Mouse (Mus musculus): Measurements from ENCODE around the gene Mettl23. TPM values are rescaled to one million over a fixed set of nuclear protein-coding genes. Genes with fewer than 3 reads are reported as not detected.

Gene Mettl23
- polyA plus RNA-seq, 1 experiment: 34.0 TPM

- TF ChIP-seq REST (IDR thresholded peaks at IDR 0.05; ENCODE audit: insufficient read depth, insufficient read length): no peak
Measured at GRCm38 (mm10) chr11:116881440-116881839, 38.4 kb downstream of the Mettl23 start.

GRCm38 (mm10) chr11:116882446-116882845 lies 39.4 kb downstream of the Mettl23 start:
- peaks cover 8% of the 10 kb centered on the region for H3K27me3 ChIP-seq (ENCODE audit: control insufficient read depth, insufficient read depth, insufficient read length)
- no peak overlapping the region for H3ac ChIP-seq (ENCODE audit: control insufficient read depth, insufficient read length)
- TF ChIP-seq SRF (IDR thresholded peaks at IDR 0.05; ENCODE audit: control insufficient read depth, insufficient read length, low read depth) (no peak), TCF3 (IDR thresholded peaks at IDR 0.05; ENCODE audit: insufficient read length, low read depth) (no peak)
- H3K4me2 ChIP-seq (ENCODE audit: low read depth): no peak overlapping the region
- H3K79me2 ChIP-seq (ENCODE audit: control insufficient read depth, insufficient read depth): no peaks in the 10 kb centered on the region
- H3K36me3 ChIP-seq (ENCODE audit: control insufficient read depth, insufficient read depth): no peaks in the 10 kb centered on the region
- H3K4me3 ChIP-seq: no peak overlapping the region

More at GRCm38 (mm10) chr11:116881440-116881839, 38.4 kb downstream of the Mettl23 start:
- H3K4me3 ChIP-seq: no peak overlapping the region
- no peaks in the 10 kb centered on the region for H3K27me3 ChIP-seq (ENCODE audit: control insufficient read depth, insufficient read depth, insufficient read length)
- no peaks in the 10 kb centered on the region for H3K36me3 ChIP-seq (ENCODE audit: control insufficient read depth, insufficient read depth)
- H3K4me2 ChIP-seq (ENCODE audit: low read depth): no peak overlapping the region
- no peak overlapping the region for H3ac ChIP-seq (ENCODE audit: control insufficient read depth, insufficient read length)
- no peaks in the 10 kb centered on the region for H3K79me2 ChIP-seq (ENCODE audit: control insufficient read depth, insufficient read depth)

- no peak overlapping the region for H3K4me2 ChIP-seq (ENCODE audit: low read depth)
- no peak overlapping the region for H3ac ChIP-seq (ENCODE audit: control insufficient read depth, insufficient read length)
- no peaks in the 10 kb centered on the region for H3K79me2 ChIP-seq (ENCODE audit: control insufficient read depth, insufficient read depth)
- H3K4me3 ChIP-seq: no peak overlapping the region
- H3K27me3 ChIP-seq (ENCODE audit: control insufficient read depth, insufficient read depth, insufficient read length): peaks cover 21% of the 10 kb centered on the region
- no peaks in the 10 kb centered on the region for H3K36me3 ChIP-seq (ENCODE audit: control insufficient read depth, insufficient read depth)
- no peak for TF ChIP-seq POLR2AphosphoS2 (IDR thresholded peaks at IDR 0.05; ENCODE audit: insufficient read length, low read depth)
- TF ChIP-seq REST (IDR thresholded peaks at IDR 0.05; ENCODE audit: insufficient read depth, insufficient read length): no peak
- no peak for TF ChIP-seq TCF12 (IDR thresholded peaks at IDR 0.05; ENCODE audit: insufficient read depth, poor library complexity, severe bottlenecking)
- TF ChIP-seq SRF (IDR thresholded peaks at IDR 0.05; ENCODE audit: control insufficient read depth, insufficient read length, low read depth): no peak
- no peak for TF ChIP-seq MYOG (IDR thresholded peaks at IDR 0.05; ENCODE audit: control insufficient read depth in 1 of 3, insufficient read depth in 1 of 3, insufficient read length in 2 of 3, low read depth in 2 of 3)
- no peak for TF ChIP-seq POLR2A (IDR thresholded peaks at IDR 0.05; ENCODE audit: insufficient read length, low read depth)
Measured at GRCm38 (mm10) chr11:116884061-116884460, 41.0 kb downstream of the Mettl23 start.

GRCm38 (mm10) chr11:116885275-116886151 lies 42.4 kb downstream of the Mettl23 start:
- peaks cover 33% of the 10 kb centered on the region for H3K27me3 ChIP-seq (ENCODE audit: control insufficient read depth, insufficient read depth, insufficient read length)
- H3K36me3 ChIP-seq (ENCODE audit: control insufficient read depth, insufficient read depth): no peaks in the 10 kb centered on the region
- no peak overlapping the region for H3K4me3 ChIP-seq
- H3K79me2 ChIP-seq (ENCODE audit: control insufficient read depth, insufficient read depth): no peaks in the 10 kb centered on the region
- no peak overlapping the region for H3ac ChIP-seq (ENCODE audit: control insufficient read depth, insufficient read length)
- no peak overlapping the region for H3K4me2 ChIP-seq (ENCODE audit: low read depth)
- peak; percentile 31 for TF ChIP-seq USF1 (IDR thresholded peaks at IDR 0.05; ENCODE audit: low read depth)
- no peak for TF ChIP-seq SRF (IDR thresholded peaks at IDR 0.05; ENCODE audit: control insufficient read depth, insufficient read length, low read depth)

- Histone ChIP-seq H3K79me2 (ENCODE audit: control insufficient read depth, insufficient read depth) (no peaks in the 10 kb centered on the region), H3K27me3 (ENCODE audit: control insufficient read depth, insufficient read depth, insufficient read length) (peaks cover 36% of the 10 kb centered on the region), H3K36me3 (ENCODE audit: control insufficient read depth, insufficient read depth) (no peaks in the 10 kb centered on the region), H3K4me3 (no peak overlapping the region), H3K4me2 (ENCODE audit: low read depth) (no peak overlapping the region), H3ac (ENCODE audit: control insufficient read depth, insufficient read length) (no peak overlapping the region)
- no peak for TF ChIP-seq USF1 (IDR thresholded peaks at IDR 0.05; ENCODE audit: low read depth)
- TF ChIP-seq MYOD1 (IDR thresholded peaks at IDR 0.05; ENCODE audit: control insufficient read depth in 1 of 3, insufficient read length in 2 of 3, low read depth in 2 of 3): no peak
- no peak for TF ChIP-seq MAX (IDR thresholded peaks at IDR 0.05; ENCODE audit: low read depth)
- no peak for TF ChIP-seq TCF12 (IDR thresholded peaks at IDR 0.05; ENCODE audit: insufficient read depth, poor library complexity, severe bottlenecking)
- no peak for TF ChIP-seq E2F4 (IDR thresholded peaks at IDR 0.05; ENCODE audit: insufficient read depth)
- no peak for TF ChIP-seq MYOG (IDR thresholded peaks at IDR 0.05; ENCODE audit: control insufficient read depth in 1 of 3, insufficient read depth in 1 of 3, insufficient read length in 2 of 3, low read depth in 2 of 3)
- TF ChIP-seq CEBPB (IDR thresholded peaks at IDR 0.05; ENCODE audit: insufficient read depth, poor library complexity, severe bottlenecking): no peak
- no peak for TF ChIP-seq POLR2AphosphoS2 (IDR thresholded peaks at IDR 0.05; ENCODE audit: insufficient read length, low read depth)
- no peak for TF ChIP-seq SRF (IDR thresholded peaks at IDR 0.05; ENCODE audit: control insufficient read depth, insufficient read length, low read depth)
Measured at GRCm38 (mm10) chr11:116887136-116887535, 44.1 kb downstream of the Mettl23 start.

All from myocyte (in vitro differentiated cells).